Mouse (Mus musculus): ENCODE data around the gene Kcnk3. TPM values are rescaled to one million over a fixed set of nuclear protein-coding genes. Genes with fewer than 3 reads are reported as not detected.
A peak's percentile ranks its signal among the peaks of the same experiment; 100 is the strongest.

Gene Kcnk3
- total RNA-seq (2022), result 10 to 100 TPM; 10.3 to 13.1 (median 10.7) TPM

GRCm38 (mm10) chr5:30587681-30588300, at the start of gene Kcnk3:
Gene Kcnk3 (plus strand): TSS chr5:30588170.
- DNase-seq (ENCODE audit: low spot score in 2 of 2), result no peak

GRCm38 (mm10) chr5:30545698-30546097, 42.3 kb upstream of the Kcnk3 start, which contains the start of gene Cib4:
Gene Cib4 (minus strand): TSS chr5:30545836.
- DNase-seq (ENCODE audit: low spot score in 2 of 2), result no peak

- no peak for DNase-seq (ENCODE audit: low spot score in 2 of 2)
Measured at GRCm38 (mm10) chr5:30548681-30549080, 39.3 kb upstream of the Kcnk3 start.

DNA sequence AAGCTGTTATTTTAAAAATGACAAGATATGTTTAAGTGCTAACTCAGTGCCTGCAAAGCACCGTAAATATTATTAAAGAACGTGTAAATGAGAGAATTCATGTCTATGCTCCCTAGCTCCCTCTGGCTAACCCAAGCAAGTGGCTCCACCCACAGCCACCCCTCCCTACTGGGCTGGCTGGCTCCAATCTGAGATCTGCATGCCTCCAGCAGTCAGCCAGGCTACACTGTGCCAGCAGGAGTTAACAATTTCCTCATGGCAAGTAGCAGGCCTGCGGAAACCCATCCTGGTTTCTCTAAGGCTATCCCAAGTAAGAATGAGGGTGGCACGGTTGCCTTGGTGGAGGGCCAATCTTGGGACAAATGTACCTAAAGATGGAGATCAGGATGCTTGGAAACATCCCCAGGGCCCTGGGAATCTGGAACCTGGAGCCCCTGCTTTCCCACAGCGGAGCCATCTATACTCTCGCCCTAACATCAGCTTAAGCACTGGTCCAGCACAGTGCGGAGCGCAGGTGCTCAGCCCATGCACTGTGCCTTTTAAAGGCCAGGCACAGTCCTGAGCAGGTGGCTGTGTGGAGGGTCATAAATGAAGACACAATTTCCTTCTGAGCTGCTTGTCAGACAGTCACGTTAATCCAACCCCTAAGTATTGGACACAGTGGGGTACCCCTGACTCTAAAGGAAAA, 37.5 kb upstream of the Kcnk3 start:
- DNase-seq (ENCODE audit: low spot score in 2 of 2), result no peak

DNA sequence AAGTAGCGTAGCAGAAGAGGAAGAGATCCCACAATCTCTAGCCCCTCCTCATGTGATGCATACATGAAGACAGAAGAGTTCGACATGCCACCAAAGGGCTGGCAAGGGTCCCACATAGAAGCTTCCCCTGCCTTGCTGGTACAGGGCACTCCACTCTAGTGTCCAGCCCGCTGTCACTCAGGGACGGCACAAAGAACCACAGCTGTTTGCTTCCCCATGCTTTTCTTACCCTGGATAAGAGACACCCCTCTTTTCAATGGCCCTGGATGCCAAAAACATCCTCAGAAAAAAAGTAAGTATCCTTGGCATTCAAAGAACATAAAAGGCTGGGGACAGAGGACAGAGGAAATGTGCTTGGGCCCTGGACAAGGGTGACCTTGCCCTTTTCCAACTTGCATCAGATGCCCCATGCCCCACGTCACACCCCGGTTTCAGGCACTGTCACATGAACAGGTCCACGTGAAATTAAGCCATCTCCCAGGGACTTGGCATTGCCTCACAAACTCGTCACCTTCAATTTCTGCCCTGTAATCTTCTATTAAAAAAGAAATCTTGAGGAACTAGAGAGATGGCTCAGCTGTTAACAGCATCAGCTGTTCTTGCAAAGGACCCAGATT, 36.8 kb upstream of the Kcnk3 start:
- no peak for DNase-seq (ENCODE audit: low spot score in 2 of 2)

- DNase-seq (ENCODE audit: low spot score in 2 of 2), result no peak
Measured at GRCm38 (mm10) chr5:30552006-30552405, 36.0 kb upstream of the Kcnk3 start.

DNA sequence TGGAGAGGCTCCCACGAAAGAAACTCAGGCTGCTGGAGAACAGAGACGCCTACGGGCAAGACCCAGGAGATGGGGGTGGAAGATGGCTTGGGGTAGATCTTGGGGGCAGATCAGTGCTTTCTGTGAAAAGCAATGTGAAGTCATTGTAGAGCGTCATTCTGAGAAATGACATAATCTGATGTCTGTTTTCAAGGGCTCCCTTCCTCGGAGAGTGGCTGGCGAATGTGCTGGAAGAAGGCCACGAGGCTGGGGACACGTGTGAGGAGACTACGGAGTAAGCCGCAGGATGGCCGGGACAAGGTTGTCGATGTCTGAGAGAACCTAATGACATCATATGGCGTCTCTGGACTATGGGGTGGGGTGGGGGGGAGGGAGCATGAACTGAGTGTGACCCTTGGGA, 34.0 kb upstream of the Kcnk3 start:
- no peak for DNase-seq (ENCODE audit: low spot score in 2 of 2)

DNA sequence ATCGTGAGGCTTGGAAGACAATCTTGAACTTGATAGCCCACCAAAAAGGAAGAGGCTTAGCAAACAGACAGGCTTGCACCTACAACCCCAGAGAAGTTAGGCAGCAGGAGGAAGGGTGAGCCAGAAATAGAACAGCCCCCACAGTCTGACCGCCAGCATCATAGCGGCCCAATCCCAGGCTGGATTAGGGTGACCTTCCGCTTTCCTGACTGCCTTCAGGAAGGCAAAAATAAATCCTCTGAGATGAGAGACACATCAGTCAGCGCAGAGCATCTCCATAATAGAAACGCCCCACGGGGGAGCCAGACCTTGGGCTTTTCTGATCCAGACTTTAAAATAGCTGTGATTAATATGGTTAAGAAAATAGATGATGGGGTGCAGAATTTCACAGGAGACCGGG, 33.0 kb upstream of the Kcnk3 start:
- DNase-seq (ENCODE audit: low spot score in 2 of 2), result no peak

GRCm38 (mm10) chr5:30556284-30556683, 31.7 kb upstream of the Kcnk3 start:
- no peak for DNase-seq (ENCODE audit: low spot score in 2 of 2)

DNA sequence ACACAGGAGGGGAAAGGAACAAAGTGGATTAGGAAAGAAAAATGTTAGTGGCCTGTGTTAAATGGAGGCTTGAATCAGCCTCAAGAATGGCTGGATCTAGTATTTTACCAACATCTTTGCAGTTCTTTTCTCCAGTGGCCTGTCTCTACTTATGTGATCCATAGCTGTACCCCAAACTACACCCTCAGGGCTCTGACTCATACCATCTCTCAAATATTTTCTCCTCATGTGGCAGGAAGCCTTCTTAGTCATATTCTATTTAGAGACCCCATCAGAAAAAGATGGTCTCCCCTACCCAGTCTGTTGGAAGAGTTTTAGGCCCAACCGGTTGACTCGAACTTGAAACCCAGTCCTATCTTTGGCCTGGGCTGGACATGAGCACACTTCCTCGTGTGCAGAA, 28.5 kb upstream of the Kcnk3 start:
- DNase-seq (ENCODE audit: low spot score in 2 of 2), result no peak

DNA sequence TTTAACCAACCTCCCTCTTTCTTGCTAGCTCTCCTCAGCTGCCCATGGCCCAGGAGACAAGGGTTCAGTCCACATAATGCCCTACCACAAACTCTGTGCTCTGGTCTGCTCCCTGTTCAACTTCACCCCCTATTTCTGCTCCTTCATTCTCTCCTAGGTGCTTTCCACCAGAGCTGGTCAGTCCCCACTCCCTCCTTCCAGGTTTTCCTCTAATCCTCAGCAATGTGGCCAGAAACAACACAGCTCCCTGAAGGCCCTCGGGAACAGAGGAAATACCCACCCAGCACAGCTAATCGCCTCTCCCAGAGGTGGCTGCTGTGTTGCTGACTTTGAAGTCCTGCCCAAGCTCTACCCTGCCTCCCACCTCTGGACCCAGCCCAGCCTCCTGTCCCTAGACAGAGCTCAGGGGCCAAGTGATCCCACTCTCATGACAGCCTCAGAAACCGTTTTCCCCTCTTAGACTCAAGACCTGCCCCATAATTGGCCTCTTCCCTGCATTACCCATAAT, 27.9 kb upstream of the Kcnk3 start:
- DNase-seq (ENCODE audit: low spot score in 2 of 2), result no peak

- DNase-seq (ENCODE audit: low spot score in 2 of 2), result no peak
Measured at GRCm38 (mm10) chr5:30568479-30568878, 19.5 kb upstream of the Kcnk3 start.

DNA sequence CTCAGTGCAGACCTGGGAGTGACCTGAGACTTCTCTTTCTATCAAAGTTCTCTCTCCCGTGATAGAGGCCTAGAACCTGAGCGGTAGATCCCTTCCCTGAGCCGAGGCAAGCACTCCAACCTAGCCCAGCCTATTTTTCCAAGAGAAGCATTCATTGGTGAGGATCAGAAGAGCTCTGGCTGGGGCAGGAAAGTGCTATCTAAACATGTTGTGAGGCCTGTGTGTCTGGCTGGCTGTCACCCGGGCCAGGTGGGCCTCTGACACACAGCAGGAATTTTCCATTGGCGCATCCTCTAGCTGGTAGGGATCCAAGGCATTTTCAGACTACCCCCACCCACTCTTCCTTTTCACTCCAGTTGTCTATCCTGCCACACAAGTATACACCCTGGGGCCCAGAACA, 16.1 kb upstream of the Kcnk3 start:
- no peak for DNase-seq (ENCODE audit: low spot score in 2 of 2)

DNA sequence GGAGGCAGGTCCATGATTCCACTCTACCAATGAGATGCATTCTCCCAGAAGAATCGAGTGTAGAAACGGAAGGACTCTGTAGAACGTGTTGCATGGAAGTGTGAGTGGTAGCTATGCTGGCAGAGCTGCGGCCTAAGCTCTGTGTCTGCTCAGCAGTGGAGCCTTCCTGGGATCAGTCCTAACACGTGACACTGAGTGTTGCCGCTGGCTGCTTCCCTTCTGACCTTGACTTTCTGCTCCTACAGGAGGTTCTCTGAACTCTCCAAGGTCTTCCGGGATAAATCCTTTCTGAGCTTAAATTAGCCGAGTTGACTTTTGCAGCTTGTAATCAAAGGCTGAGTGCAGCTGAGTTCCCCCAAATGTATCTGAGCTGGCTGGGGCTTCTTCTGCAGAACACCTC, 13.6 kb upstream of the Kcnk3 start:
- no peak for DNase-seq (ENCODE audit: low spot score in 2 of 2)

GRCm38 (mm10) chr5:30576233-30576632, 11.7 kb upstream of the Kcnk3 start:
- DNase-seq (ENCODE audit: low spot score in 2 of 2), result no peak

DNA sequence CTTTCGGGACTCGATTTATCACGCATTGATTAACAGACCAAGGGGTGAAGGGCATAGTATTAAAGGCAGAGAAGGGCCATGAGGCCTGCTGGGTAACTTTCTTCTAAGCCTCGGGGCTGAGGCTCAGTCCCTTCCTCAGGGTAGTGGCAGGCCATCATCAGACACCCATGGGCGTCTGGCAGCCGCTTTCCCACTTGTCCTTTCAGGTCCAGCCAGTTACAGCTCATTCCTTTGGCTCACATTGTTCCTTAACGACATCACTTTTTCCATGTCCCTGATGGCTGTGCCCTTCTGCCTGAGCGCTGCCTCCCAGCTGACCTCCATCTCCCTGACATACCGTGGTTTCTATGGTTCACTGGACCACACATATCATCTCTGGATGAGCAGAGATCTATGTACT, 10.7 kb upstream of the Kcnk3 start:
- DNase-seq (ENCODE audit: low spot score in 2 of 2), result no peak

DNA sequence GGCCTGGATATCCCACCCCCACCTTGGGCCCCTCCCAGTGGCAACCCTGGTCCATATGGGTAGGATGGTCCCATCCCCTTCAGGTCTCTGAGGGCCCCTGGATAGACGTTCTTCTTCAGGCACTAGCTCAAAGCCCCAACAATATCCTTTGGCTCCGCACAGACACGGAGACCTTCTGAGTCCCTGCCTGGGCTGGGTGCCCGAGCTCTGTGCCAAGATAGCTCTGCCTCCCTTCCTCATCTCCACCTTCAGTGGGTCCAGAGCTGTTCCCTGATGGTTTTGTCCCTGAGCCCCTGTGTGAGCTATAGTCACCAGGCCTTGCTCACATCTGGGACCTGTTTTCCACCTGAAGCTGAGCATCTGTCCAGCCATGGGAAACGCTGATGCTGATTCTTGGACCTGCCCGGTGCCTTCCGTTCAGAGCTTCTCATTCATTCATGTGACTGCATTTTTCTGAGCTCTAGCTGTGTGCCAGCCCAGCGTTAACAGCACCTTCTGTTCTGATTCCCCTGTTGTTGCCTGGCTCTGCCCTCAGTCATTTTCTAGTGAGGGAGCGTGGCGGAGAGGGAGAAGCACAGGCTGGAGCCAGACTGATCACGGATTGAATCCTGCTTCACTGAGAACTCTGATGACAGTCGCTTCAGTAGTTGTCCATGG, 10.2 kb upstream of the Kcnk3 start:
- DNase-seq (ENCODE audit: low spot score in 2 of 2), result peak; percentile 48 to 58

DNA sequence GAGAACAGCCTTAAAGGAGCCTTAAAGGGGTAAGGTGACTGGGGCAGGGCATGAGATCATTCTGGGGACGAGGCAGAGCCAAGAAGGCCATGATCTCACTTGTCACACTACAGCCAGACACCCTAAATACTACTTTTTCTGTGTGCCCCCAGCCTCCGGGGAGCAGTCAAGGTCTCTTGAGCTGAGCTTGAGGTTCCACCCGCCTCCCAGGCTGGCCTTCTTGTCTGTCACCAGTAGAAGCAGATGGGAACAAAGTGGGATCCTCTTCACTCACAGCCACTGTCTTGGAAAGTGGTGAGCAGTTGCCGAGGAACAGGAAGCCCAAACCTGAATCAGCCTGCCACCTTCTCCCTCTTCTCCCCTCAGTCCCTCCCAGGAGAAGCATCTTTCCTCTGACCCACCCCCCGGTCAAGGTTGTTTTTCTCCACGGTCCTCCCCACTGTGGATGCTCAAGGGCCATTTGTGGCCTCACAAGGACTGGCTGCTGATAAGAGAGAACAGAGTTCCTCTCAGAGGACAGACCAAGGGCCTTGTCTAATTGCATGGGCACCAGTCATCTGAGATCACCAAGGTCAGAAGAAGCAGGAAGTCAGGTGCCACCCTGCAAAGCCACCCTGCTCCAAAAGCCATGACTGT, 9.4 kb upstream of the Kcnk3 start:
- no peak for DNase-seq (ENCODE audit: low spot score in 2 of 2)

DNA sequence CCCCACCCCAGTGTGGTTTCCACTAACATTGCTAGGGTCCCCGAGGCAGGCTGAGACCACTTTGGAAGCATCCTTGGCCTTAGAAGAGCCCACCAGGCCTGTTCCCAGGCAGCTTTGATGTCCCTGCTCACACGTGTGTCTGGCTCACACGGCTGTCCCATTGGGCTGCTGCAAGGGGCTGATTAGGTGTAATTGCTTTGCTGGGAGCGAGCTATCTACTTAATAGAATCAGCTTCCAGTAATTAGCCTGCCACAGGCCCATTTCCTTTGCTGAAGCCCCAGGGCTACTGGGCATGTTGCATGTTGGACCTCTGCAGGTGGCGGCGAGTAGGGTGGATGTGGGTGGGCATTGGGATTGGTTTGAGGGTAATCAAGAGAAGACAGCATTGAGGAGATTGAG, 7.2 kb upstream of the Kcnk3 start:
- DNase-seq (ENCODE audit: low spot score in 2 of 2), result no peak

DNA sequence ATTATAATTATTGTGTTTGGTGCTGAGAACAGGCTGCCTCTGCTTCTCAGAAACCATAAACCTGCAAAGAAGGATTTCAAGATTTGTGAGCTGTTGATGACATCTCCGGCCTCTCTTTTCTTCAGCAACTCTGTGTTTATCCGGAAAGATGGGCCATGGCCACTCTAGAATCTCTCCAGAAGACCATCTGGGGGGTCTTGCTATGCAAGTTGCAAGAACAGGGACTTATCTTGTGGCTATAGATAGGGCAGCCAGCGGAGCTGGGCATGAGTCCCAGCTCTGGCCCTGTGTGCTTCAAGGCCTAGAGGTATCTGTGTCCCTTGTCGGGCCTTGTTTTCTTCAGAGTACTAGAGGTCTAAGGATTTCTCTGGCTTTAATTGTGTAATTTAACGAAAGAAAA, 6.0 kb upstream of the Kcnk3 start:
- DNase-seq (ENCODE audit: low spot score in 2 of 2), result no peak

DNA sequence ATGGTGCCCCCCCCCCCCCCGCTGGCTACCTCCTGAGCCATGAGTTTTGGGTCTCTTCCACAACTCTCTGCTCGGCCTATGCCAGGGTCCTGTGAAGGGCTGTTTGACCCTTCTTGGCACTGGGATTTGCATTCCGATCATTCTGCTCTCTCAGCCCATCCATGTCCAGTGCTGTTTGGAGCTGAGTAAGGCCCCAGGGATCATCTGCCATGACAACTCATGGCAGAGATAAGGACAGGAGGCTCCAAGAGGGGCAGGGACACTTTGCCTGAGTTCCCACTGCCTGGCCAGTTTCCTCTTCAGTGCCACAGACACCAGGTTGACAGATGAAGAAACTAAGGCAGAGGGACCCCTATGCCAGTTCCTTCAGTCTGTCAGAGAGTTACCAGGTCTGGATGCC, 1.4 kb upstream of the Kcnk3 start:
- DNase-seq (ENCODE audit: low spot score in 2 of 2), result no peak

DNA sequence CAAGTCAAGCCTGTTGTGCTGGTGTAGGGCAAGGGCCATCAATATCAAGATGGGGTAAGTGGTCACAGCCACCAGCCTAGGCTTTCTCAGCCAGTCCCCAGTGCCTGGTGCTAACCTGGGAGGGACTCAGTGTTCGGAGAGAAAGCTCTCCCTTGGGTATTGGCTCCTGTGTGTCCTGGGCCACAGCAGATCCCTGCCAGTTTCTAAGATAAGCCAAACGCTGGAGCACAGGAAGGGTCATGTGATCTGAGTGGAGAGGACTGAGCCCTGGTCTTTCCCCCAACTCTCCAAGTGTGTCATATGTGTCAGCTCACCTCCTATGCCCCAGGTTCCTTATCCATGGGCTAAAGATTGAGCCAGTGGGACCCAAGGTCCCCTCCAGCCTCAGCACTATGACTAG, 869 bp upstream of the Kcnk3 start:
- DNase-seq (ENCODE audit: low spot score in 2 of 2), result no peak

Measured in layer of hippocampus, adult 8-10 months (tissue).